Mouse (Mus musculus) bone marrow, adult 2 months (tissue): ENCODE measurements at regions not wholly inside any gene's neighbourhood (a gene's known extent, or its start where the extent isn't known, plus 50 kb on each side); places are given as distances from the start of the nearest gene placed in this dataset.

Experiments
- H3K27ac ChIP-seq: fragments of 200-500 bp; 2 replicates; pipeline ENCODE4 v1.5.1; 2012; ENCODE audit warnings: low read depth, mild to moderate bottlenecking, control low read depth, inconsistent platforms, low read length; ENCODE audit not compliant: control insufficient read depth, poor library complexity, insufficient read depth
- H3K4me1 ChIP-seq: fragments of 200-500 bp; 2 replicates; pipeline ENCODE4 v1.6.1; 2011; ENCODE audit warnings: low read length; ENCODE audit not compliant: control insufficient read depth, insufficient read depth
- H3K4me3 ChIP-seq: fragments of 200-500 bp; replicated peaks from 2 replicates; pipeline ENCODE3; 2011; ENCODE audit warnings: mild to moderate bottlenecking, low read depth, low read length, control low read depth; ENCODE audit not compliant: control insufficient read depth
- CTCF ChIP-seq: fragments of 200-500 bp; IDR thresholded peaks from 2 replicates; pipeline ENCODE4 v1.5.1; 2011; ENCODE audit warnings: low read length, control low read depth; ENCODE audit not compliant: control insufficient read depth, insufficient read depth
- POLR2A ChIP-seq: fragments of 200-500 bp; IDR thresholded peaks from 2 replicates; pipeline ENCODE4 v1.6.1; 2011; ENCODE audit warnings: low read depth, mild to moderate bottlenecking, control low read depth, low read length, borderline replicate concordance; ENCODE audit not compliant: control insufficient read depth
- WGBS: fragments of 180-500 bp; shearing (Covaris S2); methylation state at CpG from one replicate; pipeline ENCODE4 v1.1.7; 2018; 5-methylcytosine and 5-hydroxymethylcytosine counted together

DNA sequence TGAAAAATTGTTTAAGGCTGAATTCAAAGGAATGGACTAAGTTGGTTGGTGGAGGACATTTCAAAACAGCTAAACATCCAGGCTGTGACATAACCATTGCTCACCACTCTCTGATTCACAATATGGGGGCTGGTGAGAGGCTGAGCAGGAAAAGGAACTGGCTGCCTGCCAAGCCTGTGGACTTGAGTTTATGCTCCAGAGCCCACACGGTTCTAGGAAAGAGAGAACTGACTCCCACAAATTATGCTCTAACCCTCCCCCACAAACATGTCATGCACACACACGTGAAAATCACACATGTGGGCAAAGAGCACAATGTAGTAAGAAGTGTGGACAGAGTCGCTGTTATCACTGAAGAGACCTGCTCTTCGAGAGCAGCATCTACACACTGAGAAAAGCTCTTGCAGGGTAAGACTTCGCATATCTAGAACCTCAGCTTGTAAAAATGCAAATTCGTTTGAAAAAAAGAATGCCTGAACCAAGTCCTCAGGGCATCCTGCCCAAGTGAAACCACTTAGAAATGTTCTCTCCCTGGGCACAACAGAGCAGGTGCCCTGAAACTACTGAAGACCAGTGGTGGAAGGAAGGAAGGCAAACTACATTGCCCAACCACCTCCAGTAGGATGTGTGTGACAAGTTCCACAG is 118.9 kb upstream of the Qrfpr start:
- H3K4me3 ChIP-seq = no peak overlapping the region
- 44% methylated on average over 6 of the region's 6 CpGs for WGBS
- no peak for TF ChIP-seq CTCF
- TF ChIP-seq POLR2A = no peak
- no peak overlapping the region for H3K27ac ChIP-seq
- no peaks in the 10 kb centered on the region for H3K4me1 ChIP-seq

DNA sequence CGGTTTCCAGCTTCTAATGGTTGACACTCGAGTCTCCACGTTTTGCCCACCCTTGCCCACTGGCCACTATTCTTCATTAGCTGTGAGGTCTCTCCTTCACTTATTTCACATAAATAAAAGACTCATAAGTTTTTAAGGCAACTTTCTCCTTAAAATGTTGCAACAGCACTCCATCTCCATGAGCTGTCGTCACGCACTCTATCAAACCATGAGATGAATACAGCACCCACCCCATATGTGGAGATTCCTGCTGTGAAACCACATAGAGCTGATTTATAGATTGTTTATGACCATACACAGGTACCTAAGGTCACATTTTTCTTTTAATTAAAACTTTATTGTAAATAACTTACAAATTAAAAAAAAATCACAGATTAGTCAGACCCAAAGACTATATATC is 117.5 kb upstream of the Qrfpr start:
- Histone ChIP-seq H3K27ac (no peak overlapping the region), H3K4me1 (no peaks in the 10 kb centered on the region), H3K4me3 (no peak overlapping the region)
- no peak for TF ChIP-seq CTCF
- TF ChIP-seq POLR2A = no peak
- 82% methylated on average over 5 of the region's 5 CpGs for WGBS

DNA sequence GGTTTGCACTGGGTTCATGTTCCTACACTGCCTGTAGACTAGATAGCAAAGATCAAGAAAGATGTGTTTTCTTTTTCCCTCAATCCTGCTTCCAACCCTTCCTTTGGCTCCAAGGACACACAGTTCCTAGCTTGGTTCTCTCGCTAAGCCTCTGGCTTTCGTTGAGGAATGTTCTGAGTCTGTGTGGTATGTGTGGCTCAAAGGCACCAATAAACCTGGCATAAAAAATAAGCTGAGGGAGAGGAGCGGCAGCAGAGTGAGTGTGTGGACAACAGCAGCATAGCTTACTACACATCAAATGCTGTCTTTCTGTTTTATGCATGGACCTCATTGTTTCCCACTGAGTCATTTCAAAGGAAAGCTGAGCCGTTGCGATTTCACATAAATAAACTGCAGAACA is 112.2 kb upstream of the Qrfpr start:
- no peak overlapping the region for H3K27ac ChIP-seq
- no peak overlapping the region for H3K4me3 ChIP-seq
- no peaks in the 10 kb centered on the region for H3K4me1 ChIP-seq
- 76% methylated on average over 5 of the region's 5 CpGs for WGBS
- no peak for TF ChIP-seq CTCF
- no peak for TF ChIP-seq POLR2A

DNA sequence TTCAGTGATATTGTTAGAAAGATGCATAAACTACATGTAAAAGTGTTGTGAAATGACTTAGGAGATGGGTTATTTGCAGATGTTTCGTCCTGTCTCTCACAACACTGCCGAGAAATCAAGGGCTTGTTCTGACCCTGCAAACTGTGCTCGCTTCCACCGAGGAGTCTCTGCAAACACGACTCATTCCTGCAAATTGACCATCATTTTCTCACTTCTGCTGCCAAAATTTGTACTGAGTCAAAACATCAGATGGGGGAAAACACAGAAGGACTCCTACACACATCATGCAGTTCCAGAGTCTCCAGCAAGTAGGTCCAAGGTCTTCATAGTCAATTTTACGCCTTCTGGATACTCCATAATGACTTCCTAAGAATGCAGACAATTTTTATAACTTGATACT is 109.9 kb upstream of the Qrfpr start:
- WGBS = 83% methylated on average over 6 of the region's 6 CpGs
- Histone ChIP-seq H3K4me1 (no peaks in the 10 kb centered on the region), H3K27ac (no peak overlapping the region), H3K4me3 (no peak overlapping the region)
- TF ChIP-seq POLR2A (no peak), CTCF (no peak)

DNA sequence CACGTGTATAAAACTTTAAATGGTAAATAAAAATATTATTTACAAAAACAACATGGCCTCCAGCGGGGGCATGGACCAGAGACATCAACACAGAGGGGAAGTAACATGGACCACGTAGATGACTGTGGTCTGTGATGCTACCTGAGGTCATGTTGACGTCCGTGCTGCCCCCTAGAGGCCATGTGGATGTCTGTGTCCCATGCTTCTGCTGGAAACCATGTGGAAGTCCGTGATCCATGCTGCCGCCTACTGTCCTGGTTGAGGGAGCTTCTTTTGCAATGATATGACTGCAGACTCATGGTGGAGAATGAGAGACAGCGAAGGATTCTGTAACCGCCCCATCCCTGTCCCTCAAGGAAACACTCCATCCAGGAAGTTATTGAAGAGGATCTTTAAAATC is 108.5 kb upstream of the Qrfpr start:
- TF ChIP-seq CTCF (peak; percentile 58), POLR2A (no peak)
- no peak overlapping the region for H3K4me3 ChIP-seq
- no peaks in the 10 kb centered on the region for H3K4me1 ChIP-seq
- 41% methylated on average over 9 of the region's 9 CpGs for WGBS
- H3K27ac ChIP-seq = no peak overlapping the region

DNA sequence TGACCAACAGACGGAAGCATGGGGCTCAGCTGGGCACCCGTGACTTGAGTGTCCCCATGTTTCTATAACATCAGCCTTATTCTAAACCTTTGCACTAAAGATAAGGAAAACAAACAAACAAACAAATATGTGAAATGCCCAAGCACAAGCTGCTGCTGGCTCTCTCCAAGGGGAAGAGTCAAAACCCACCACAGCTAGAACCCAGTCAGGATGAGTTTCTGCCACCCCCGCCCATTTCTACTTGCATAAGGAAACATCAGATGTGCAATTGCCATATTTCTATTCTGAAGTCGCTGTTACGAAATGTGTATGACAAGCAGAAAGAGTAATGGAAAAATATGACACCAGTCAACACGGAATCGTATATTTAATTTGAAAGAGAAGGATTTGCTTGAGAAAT is 107.5 kb upstream of the Qrfpr start:
- Histone ChIP-seq H3K27ac (no peak overlapping the region), H3K4me3 (no peak overlapping the region), H3K4me1 (no peaks in the 10 kb centered on the region)
- 76% methylated on average over 7 of the region's 7 CpGs for WGBS
- TF ChIP-seq CTCF (no peak), POLR2A (no peak)

DNA sequence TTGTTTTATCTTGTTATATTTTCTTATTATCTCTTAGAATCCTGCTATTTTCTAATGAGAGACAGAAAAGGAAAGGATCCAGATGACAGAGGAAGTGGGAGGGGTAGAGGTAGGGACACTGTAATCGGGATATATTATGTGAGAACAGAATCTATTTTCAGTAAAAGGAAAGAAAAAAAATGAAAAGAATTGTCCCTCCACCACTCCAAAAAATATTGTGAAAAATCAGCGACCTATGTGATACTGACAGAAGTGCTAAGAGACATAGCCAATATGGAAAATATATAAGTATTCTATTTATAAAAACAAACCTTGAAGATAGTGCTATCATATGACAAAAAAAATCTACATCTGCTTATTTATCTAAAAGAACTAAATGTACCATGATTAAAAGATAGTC is 106.8 kb upstream of the Qrfpr start:
- no peak for TF ChIP-seq POLR2A
- no peak for TF ChIP-seq CTCF

DNA sequence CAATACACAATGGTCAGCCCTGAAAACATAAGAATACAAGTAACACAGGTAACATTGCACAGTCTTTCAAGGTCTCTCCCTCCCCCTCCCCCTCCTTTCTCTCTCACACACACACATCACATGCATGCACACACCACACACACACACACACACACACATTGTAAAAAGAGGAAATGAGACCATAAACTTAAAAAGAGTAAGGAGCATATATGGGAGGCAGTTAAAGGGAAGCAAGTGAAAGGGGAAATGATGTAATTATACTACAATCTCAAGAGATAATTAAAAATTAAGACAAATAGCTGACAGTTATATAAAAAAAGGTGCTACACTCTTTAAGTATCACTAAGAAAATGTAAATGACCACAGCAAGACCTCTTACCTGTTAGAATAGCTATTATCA is 96.5 kb upstream of the Qrfpr start:
- Histone ChIP-seq H3K4me1 (no peaks in the 10 kb centered on the region), H3K27ac (no peak overlapping the region), H3K4me3 (no peak overlapping the region)
- TF ChIP-seq POLR2A = no peak
- no peak for TF ChIP-seq CTCF

More for the DNA sequence above, 106.8 kb upstream of the Qrfpr start:
- Histone ChIP-seq H3K4me3 (no peak overlapping the region), H3K27ac (no peak overlapping the region), H3K4me1 (no peaks in the 10 kb centered on the region)
- 64% methylated on average over 2 of the region's 2 CpGs for WGBS

DNA sequence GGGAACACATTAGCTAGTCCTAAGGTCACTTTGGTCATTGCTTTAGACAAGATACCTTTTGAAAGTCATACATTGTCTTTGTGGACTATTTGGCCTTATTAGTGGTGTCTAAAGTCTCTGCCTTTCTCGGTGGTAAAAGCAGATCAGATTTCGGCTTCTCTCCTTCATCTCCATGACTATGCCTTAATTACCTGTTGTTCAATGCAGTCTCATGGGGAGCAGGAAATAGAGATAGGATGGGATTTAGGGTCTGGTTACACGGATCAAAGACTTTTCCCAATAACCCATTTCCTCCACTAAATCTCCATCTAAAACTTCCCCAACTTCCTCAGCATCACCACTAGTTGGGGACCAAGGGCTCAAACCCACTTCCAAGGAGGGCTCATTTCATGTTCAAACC is 89.2 kb upstream of the Qrfpr start:
- H3K4me1 ChIP-seq = no peaks in the 10 kb centered on the region
- no peak overlapping the region for H3K4me3 ChIP-seq
- H3K27ac ChIP-seq = no peak overlapping the region
- TF ChIP-seq POLR2A = no peak
- WGBS = 39% methylated on average over 3 of the region's 3 CpGs
